Mouse (Mus musculus) ES-CJ7 (cell line): ENCODE results near the gene Rbm28.

Experiments used
- DNase-seq: peaks from one replicate; pipeline ENCODE4 v3.0.0; 2011; ENCODE audit warnings: low read depth, low spot score

Rbm28 gene

DNA sequence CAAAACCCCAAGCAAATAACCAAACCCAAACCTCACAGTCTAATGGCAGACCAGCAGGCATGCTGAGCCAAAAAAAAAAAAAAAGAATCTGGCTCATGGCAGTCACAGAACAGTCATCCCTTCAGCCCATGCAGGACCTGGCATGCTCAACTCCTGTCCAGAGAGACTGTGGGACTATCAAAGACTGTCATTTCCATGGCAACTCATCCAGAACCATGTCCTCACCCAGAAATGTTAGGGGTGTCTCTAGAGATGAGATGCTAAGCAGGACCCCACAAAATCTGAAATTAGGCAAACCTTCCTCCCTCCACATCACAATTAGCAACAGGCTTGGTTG is 90.7 kb downstream of the Rbm28 start:
- no peak for DNase-seq
